Mouse (Mus musculus): ENCODE data around the gene Wnt1. TPM values are rescaled to one million over a fixed set of nuclear protein-coding genes. Genes with fewer than 3 reads are reported as not detected.

Gene Wnt1
- polyA plus RNA-seq, 1 experiment, result not detected

GRCm38 (mm10) chr15:98797835-98798492 lies 8.3 kb downstream of the Wnt1 start:
- no peaks in the 10 kb centered on the region for H3K4me1 ChIP-seq (ENCODE audit: control insufficient read depth)
- H3K36me3 ChIP-seq (ENCODE audit: control insufficient read depth), result no peaks in the 10 kb centered on the region
- TF ChIP-seq GATA1 (IDR thresholded peaks at IDR 0.05; ENCODE audit: low read length) (no peak), TAL1 (IDR thresholded peaks at IDR 0.05; ENCODE audit: low read length) (no peak)
- no peak overlapping the region for H3K4me3 ChIP-seq (replicated peaks)
- peaks cover 100% of the 10 kb centered on the region for H3K27me3 ChIP-seq (ENCODE audit: control insufficient read depth)
- no peaks in the 10 kb centered on the region; the same call in 1 of the 2 replicates for H3K9me3 ChIP-seq (ENCODE audit: control insufficient read depth, low read length)

GRCm38 (mm10) chr15:98798903-98799302 lies 9.2 kb downstream of the Wnt1 start:
- H3K27me3 ChIP-seq (ENCODE audit: control insufficient read depth), result peaks cover 100% of the 10 kb centered on the region
- TF ChIP-seq GATA1 (IDR thresholded peaks at IDR 0.05; ENCODE audit: low read length) (no peak), TAL1 (IDR thresholded peaks at IDR 0.05; ENCODE audit: low read length) (no peak)
- H3K4me1 ChIP-seq (ENCODE audit: control insufficient read depth), result no peaks in the 10 kb centered on the region; the same call in 1 of the 2 replicates

GRCm38 (mm10) chr15:98799396-98799795 lies 9.7 kb downstream of the Wnt1 start:
- Histone ChIP-seq H3K9me3 (ENCODE audit: control insufficient read depth, low read length) (peaks cover 3% of the 10 kb centered on the region; the same call in 1 of the 2 replicates), H3K4me3 (replicated peaks) (no peak overlapping the region), H3K36me3 (ENCODE audit: control insufficient read depth) (no peaks in the 10 kb centered on the region), H3K27me3 (ENCODE audit: control insufficient read depth) (peaks cover 100% of the 10 kb centered on the region), H3K4me1 (ENCODE audit: control insufficient read depth) (no peaks in the 10 kb centered on the region; the same call in 1 of the 2 replicates)
- no peak for TF ChIP-seq GATA1 (IDR thresholded peaks at IDR 0.05; ENCODE audit: low read length)
- TF ChIP-seq TAL1 (IDR thresholded peaks at IDR 0.05; ENCODE audit: low read length), result no peak

More at GRCm38 (mm10) chr15:98798903-98799302, 9.2 kb downstream of the Wnt1 start:
- Histone ChIP-seq H3K36me3 (ENCODE audit: control insufficient read depth) (no peaks in the 10 kb centered on the region), H3K9me3 (ENCODE audit: control insufficient read depth, low read length) (peaks cover 3% of the 10 kb centered on the region; the same call in 1 of the 2 replicates), H3K4me3 (replicated peaks) (no peak overlapping the region)

- peaks cover 100% of the 10 kb centered on the region for H3K27me3 ChIP-seq (ENCODE audit: control insufficient read depth)
- peaks cover 20% of the 10 kb centered on the region for H3K9me3 ChIP-seq (ENCODE audit: control insufficient read depth, low read length)
- no peaks in the 10 kb centered on the region for H3K36me3 ChIP-seq (ENCODE audit: control insufficient read depth)
- no peak overlapping the region for H3K4me3 ChIP-seq (replicated peaks)
- H3K4me1 ChIP-seq (ENCODE audit: control insufficient read depth), result peaks cover 28% of the 10 kb centered on the region
- TF ChIP-seq TAL1 (IDR thresholded peaks at IDR 0.05; ENCODE audit: low read length) (no peak), GATA1 (IDR thresholded peaks at IDR 0.05; ENCODE audit: low read length) (no peak)
Observed at GRCm38 (mm10) chr15:98802926-98803325, 13.3 kb downstream of the Wnt1 start.

GRCm38 (mm10) chr15:98804054-98804453 lies 14.4 kb downstream of the Wnt1 start:
- no peak for TF ChIP-seq GATA1 (IDR thresholded peaks at IDR 0.05; ENCODE audit: low read length)
- TF ChIP-seq TAL1 (IDR thresholded peaks at IDR 0.05; ENCODE audit: low read length), result no peak
- H3K9me3 ChIP-seq (ENCODE audit: control insufficient read depth, low read length), result peaks cover 22% of the 10 kb centered on the region
- no peak overlapping the region for H3K4me3 ChIP-seq (replicated peaks)
- H3K27me3 ChIP-seq (ENCODE audit: control insufficient read depth), result peaks cover 100% of the 10 kb centered on the region
- H3K4me1 ChIP-seq (ENCODE audit: control insufficient read depth), result peaks cover 30% of the 10 kb centered on the region
- H3K36me3 ChIP-seq (ENCODE audit: control insufficient read depth), result no peaks in the 10 kb centered on the region

- peaks cover 3% of the 10 kb centered on the region; the same call in 1 of the 2 replicates for H3K36me3 ChIP-seq (ENCODE audit: control insufficient read depth)
- H3K4me3 ChIP-seq (replicated peaks), result no peak overlapping the region
- H3K9me3 ChIP-seq (ENCODE audit: control insufficient read depth, low read length), result peaks cover 22% of the 10 kb centered on the region
- H3K27me3 ChIP-seq (ENCODE audit: control insufficient read depth), result peaks cover 96% of the 10 kb centered on the region
- H3K4me1 ChIP-seq (ENCODE audit: control insufficient read depth), result peaks cover 30% of the 10 kb centered on the region
- TF ChIP-seq GATA1 (IDR thresholded peaks at IDR 0.05; ENCODE audit: low read length) (no peak), TAL1 (IDR thresholded peaks at IDR 0.05; ENCODE audit: low read length) (no peak)
Observed at GRCm38 (mm10) chr15:98805324-98806040, 15.8 kb downstream of the Wnt1 start.

- H3K4me1 ChIP-seq (ENCODE audit: control insufficient read depth), result peaks cover 30% of the 10 kb centered on the region
- H3K9me3 ChIP-seq (ENCODE audit: control insufficient read depth, low read length), result peaks cover 22% of the 10 kb centered on the region
- H3K4me3 ChIP-seq (replicated peaks), result no peak overlapping the region
- H3K27me3 ChIP-seq (ENCODE audit: control insufficient read depth), result peaks cover 91% of the 10 kb centered on the region
- peaks cover 10% of the 10 kb centered on the region for H3K36me3 ChIP-seq (ENCODE audit: control insufficient read depth)
- TF ChIP-seq TAL1 (IDR thresholded peaks at IDR 0.05; ENCODE audit: low read length), result no peak
- no peak for TF ChIP-seq GATA1 (IDR thresholded peaks at IDR 0.05; ENCODE audit: low read length)
Observed at GRCm38 (mm10) chr15:98806071-98806808, 16.6 kb downstream of the Wnt1 start.

GRCm38 (mm10) chr15:98806809-98807770 lies 17.4 kb downstream of the Wnt1 start:
- Histone ChIP-seq H3K27me3 (ENCODE audit: control insufficient read depth) (peaks cover 82% of the 10 kb centered on the region), H3K4me3 (replicated peaks) (no peak overlapping the region), H3K9me3 (ENCODE audit: control insufficient read depth, low read length) (peaks cover 22% of the 10 kb centered on the region), H3K36me3 (ENCODE audit: control insufficient read depth) (peaks cover 18% of the 10 kb centered on the region), H3K4me1 (ENCODE audit: control insufficient read depth) (peaks cover 30% of the 10 kb centered on the region)
- TF ChIP-seq TAL1 (IDR thresholded peaks at IDR 0.05; ENCODE audit: low read length) (no peak), GATA1 (IDR thresholded peaks at IDR 0.05; ENCODE audit: low read length) (no peak)

Measured in erythroblast, embryonic 14.5 days (primary cell).